Mouse (Mus musculus) mouse embryonic stem cell (cell line): ENCODE data around the gene Trub1.

ENCODE experiments used
- in situ Hi-C, 2 experiments: fragments of 300-500 bp; cut with MboI; formaldehyde crosslinking; loops; 1 replicate in 1 of 2; 3 replicates in 1 of 2; pipeline ENCODE4 v1.14.3; 2019 to 2020; ENCODE audit warnings: low sequenced_read_pairs in 2 of 2, low pct_unique_long_range_greater_than_20kb in 1 of 2, mixed read lengths in 1 of 2; ENCODE audit not compliant: unreplicated experiment in 1 of 2

The Trub1 gene

GRCm38 (mm10) chr19:57436586-57437021, 16.1 kb upstream of the Trub1 start:
- in situ Hi-C loops = no loop called here

GRCm38 (mm10) chr19:57437042-57437441, 15.7 kb upstream of the Trub1 start:
- in situ Hi-C loops = no loop called here

- in situ Hi-C loops = no loop called here
These were observed 13.4 kb upstream of the Trub1 start for GRCm38 (mm10) chr19:57439296-57439695.

- in situ Hi-C loops = no loop called here
These were observed 11.2 kb upstream of the Trub1 start for GRCm38 (mm10) chr19:57441501-57441900.

DNA sequence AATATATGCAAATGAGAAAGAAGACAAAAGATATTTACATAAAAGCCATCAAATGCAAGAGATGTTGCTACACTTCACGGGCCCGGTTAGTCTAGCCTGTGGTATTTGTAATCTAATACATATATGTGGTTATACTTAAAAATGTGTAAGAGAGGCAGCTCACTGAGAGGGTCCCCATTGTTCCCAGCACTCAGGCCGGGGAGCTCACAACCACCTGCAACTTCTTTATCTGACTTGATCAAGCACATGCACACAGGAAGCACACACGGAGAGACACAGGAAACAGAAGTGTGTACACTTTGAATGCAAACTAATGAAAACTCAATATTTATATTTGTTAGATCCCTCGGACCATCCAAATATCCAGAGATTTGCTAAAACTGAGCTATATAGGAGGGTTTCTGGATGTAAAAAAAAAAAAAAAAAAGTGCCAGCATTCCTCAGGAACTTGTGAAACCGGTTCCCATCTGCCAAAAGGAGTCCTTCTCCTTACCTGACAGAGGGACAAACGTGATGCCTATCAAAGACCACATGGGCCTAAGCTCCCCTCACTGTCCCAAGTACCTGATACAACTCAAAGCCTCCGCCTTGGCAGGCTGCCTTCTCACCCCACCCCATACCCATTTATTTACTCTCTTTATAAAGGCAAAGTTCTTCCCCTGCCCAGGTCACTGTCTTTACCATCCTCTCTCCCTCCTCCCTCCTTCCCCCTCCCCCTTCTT, 9.6 kb upstream of the Trub1 start:
- in situ Hi-C loops = no loop called here

DNA sequence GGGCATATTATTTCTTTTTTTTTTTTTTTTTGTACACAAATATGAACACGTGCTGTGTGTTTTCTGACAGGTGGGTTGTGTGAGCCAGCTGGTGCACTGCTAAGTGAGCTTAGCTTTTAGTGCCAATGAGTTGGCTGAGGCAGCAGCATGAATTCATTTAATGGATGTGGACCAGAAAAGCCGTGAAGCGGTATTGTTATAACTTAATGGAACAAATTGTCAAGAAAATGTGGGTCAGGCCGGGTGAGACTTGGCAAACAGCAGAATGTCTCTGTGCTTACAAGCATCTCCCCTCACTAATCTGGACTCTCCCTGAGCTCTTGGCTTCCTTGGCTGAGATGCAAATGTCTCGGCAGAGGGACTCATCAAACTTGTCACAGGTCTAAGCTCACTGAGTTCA, 7.7 kb upstream of the Trub1 start:
- in situ Hi-C loops = no loop called here

GRCm38 (mm10) chr19:57450849-57451248, 1.9 kb upstream of the Trub1 start:
- in situ Hi-C loops = loop anchor here in 1 of 2 experiments (25.0 kb wide), 1 partner anchor 289 kb away; no protein-coding TSS in a partner anchor

GRCm38 (mm10) chr19:57451762-57452161, 950 bp upstream of the Trub1 start:
- in situ Hi-C loops = loop anchor here in 1 of 2 experiments (25.0 kb wide), 1 partner anchor 289 kb away; no protein-coding TSS in a partner anchor

DNA sequence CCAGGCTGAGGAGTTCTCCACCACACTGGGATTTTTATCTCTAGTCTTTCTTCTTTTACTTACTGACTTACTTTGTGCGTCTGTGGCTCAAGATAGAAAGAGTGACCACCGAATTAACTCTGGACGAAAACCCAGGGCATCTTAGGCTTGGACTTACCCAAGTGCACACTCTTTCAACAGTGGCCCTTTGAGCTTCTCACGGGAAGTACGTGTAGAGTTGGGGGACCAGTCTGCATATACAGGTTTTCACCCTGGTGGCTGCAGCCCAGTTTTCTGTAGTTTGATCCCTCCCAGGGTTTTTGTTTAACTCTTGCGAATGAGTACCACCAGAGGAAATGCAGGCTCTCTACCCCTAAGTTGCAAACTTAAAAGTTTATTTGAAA, 497 bp downstream of the Trub1 start:
- in situ Hi-C loops = loop anchor here in 1 of 2 experiments (25.0 kb wide), 1 partner anchor 291 kb away; no protein-coding TSS in a partner anchor

- in situ Hi-C loops = loop anchor here in 1 of 2 experiments (25.0 kb wide), 1 partner anchor 293 kb away; no protein-coding TSS in a partner anchor
These were observed 2.7 kb downstream of the Trub1 start for GRCm38 (mm10) chr19:57455286-57455960.

- in situ Hi-C loops = loop anchor here in 1 of 2 experiments (25.0 kb wide), 1 partner anchor 295 kb away; no protein-coding TSS in a partner anchor
These were observed 4.4 kb downstream of the Trub1 start for GRCm38 (mm10) chr19:57457075-57457474.

DNA sequence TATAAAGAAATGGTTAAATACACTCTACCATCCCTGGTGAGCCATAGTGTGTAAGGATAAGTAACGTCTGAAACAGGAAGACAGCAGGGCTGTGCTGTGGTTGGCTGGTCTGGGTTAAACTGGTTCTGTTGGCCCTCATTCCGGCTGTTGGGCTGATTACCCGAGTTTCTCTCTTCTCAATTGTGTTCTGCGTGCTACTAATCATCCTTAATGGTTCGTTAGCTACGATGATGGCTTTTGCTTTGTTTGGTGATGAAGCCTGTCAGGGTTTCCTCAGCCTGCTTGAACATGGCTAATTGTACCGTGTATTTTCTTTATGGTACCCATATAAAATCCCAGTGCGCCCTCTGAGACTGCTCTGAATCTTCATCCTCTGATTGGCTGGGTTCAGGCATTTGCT, 11.0 kb downstream of the Trub1 start:
- in situ Hi-C loops = loop anchor here in 1 of 2 experiments (25.0 kb wide), 1 partner anchor 301 kb away; no protein-coding TSS in a partner anchor

GRCm38 (mm10) chr19:57465742-57466141, 13.0 kb downstream of the Trub1 start:
- in situ Hi-C loops = loop anchor here in 1 of 2 experiments (25.0 kb wide), 1 partner anchor 303 kb away; no protein-coding TSS in a partner anchor

GRCm38 (mm10) chr19:57471033-57471432, 18.3 kb downstream of the Trub1 start:
- in situ Hi-C loops = loop anchor here in 1 of 2 experiments (25.0 kb wide), 1 partner anchor 309 kb away; no protein-coding TSS in a partner anchor

GRCm38 (mm10) chr19:57472169-57472568, 19.5 kb downstream of the Trub1 start:
- in situ Hi-C loops = loop anchor here in 1 of 2 experiments (25.0 kb wide), 1 partner anchor 310 kb away; no protein-coding TSS in a partner anchor

GRCm38 (mm10) chr19:57473301-57473700, 20.6 kb downstream of the Trub1 start:
- in situ Hi-C loops = loop anchor here in 1 of 2 experiments (25.0 kb wide), 1 partner anchor 311 kb away; no protein-coding TSS in a partner anchor

- in situ Hi-C loops = no loop called here
These were observed 22.6 kb downstream of the Trub1 start for GRCm38 (mm10) chr19:57475298-57475697.

- in situ Hi-C loops = no loop called here
These were observed 24.6 kb downstream of the Trub1 start for GRCm38 (mm10) chr19:57477310-57477709.

- in situ Hi-C loops = no loop called here
These were observed 25.3 kb downstream of the Trub1 start for GRCm38 (mm10) chr19:57478056-57478455.
